Mouse (Mus musculus) spleen, adult 2 months (tissue): ENCODE data around the gene Exoc4.

ENCODE experiments used
- CTCF ChIP-seq: fragments of 200-500 bp; IDR thresholded peaks from 2 replicates; pipeline ENCODE4 v1.5.1; 2011; ENCODE audit warnings: mild to moderate bottlenecking, inconsistent platforms; ENCODE audit not compliant: insufficient read depth, insufficient read length, insufficient replicate concordance; ENCODE audit errors: extremely low read depth
- POLR2A ChIP-seq: fragments of 200-500 bp; IDR thresholded peaks from 2 replicates; pipeline ENCODE4 v1.6.1; 2011; ENCODE audit warnings: low read depth, low read length, inconsistent platforms

DNA sequence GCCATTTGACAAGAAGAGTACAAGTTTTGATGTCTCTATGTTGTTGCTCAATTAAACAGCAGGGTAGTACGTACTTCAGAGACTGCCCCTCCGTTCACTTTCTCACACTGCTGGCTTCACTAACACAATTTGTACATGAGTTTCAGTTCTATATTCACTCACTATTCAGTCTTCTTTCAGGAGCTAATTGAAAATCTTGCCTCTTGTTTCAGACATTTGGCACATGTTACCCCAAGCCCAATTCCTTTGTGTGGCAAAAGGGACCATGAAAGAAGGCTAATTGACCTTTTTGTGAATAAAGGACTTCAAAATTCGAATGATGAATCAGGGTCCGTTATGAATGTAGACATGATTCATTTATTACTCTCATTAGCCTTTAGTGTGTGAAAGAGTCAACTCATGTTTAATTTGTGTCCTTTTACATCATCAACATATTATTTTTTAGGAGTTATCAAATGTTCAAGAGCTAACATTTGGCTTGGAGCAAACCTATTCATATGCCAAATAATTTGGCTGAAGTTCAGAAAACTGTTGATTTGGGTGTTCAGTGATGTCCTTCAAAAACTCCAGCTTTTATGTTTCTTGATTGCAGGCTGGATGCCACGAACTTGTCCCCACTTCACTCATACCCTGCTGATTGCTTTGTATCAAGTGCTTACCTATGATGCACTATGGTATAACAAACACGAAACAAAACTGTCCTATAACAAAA lies 467.5 kb downstream of the Exoc4 start:
- no peak for TF ChIP-seq CTCF
- TF ChIP-seq POLR2A, result no peak
